Mouse (Mus musculus) activated CD4-positive, CD25-positive, alpha-beta regulatory T cell, adult 4 months (primary cell): Measurements from ENCODE around the gene Col10a1. TPM values are rescaled to one million over a fixed set of nuclear protein-coding genes. Genes with fewer than 3 reads are reported as not detected.
"Not testable (repeated sequence)": the region's sequence is repeated elsewhere in the genome, so short reads cannot be mapped to it uniquely, and the experiment has no call there.

ENCODE experiments used
- ATAC-seq: one replicate; pipeline ENCODE4 v1.8.0; 2017
- polyA plus RNA-seq, 2 experiments: library from polyadenylated mRNA; unstranded; fragments of 100-300 nt; shearing (Covaris generic); gene quantifications; one replicate each; pipeline ENCODE4 v1.2.1; 2017

The Col10a1 gene
- polyA plus RNA-seq: under 1 TPM; 0.24 to 0.90 TPM

GRCm38 (mm10) chr10:34389681-34390080, at the start of gene Col10a1:
Col10a1 (plus strand) TSS chr10:34389981.
- ATAC-seq: no peak

- no peak for ATAC-seq
These were observed 48.8 kb upstream of the Col10a1 start for GRCm38 (mm10) chr10:34341014-34341413.

DNA sequence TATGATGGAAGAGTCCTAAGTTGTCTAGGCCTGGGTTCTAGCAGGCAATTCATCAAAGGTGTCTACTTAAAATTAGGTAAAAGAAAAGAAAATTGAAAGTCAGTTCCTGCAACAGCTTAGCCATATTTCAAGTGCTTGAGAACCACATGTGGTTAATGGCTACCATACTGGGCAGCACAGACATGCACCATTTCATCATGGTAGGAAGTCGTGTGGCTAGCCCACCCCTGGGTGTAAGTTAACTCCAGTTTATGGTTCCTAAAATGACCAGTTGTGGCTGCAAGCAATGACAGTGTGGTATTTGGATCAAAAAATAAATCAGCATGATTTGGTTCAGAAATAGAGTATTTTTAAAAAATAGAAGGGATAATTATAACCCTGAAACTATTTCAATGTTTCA, 47.9 kb upstream of the Col10a1 start:
- ATAC-seq: no peak

DNA sequence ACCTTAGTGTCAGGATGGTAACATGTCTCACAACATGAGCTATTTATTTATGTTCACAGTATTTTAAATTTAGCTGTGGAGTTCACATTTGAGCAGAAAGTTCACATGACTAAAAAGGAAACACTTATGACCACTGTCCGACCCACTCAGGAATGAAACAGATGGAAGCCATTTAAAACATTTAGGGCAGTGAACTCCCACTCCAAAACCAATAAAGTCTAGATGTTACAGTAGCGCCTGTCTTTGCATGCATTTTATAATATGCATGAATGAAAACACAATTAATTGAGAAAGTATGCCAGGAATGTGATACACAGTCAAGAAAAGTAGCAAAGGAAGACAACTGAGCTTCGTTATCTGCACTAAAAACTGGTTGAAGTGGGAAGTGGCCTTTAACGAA, 37.6 kb upstream of the Col10a1 start:
- no peak for ATAC-seq

GRCm38 (mm10) chr10:34358263-34358662, 31.5 kb upstream of the Col10a1 start:
- no peak for ATAC-seq

GRCm38 (mm10) chr10:34363756-34364155, 26.0 kb upstream of the Col10a1 start:
- no peak for ATAC-seq

GRCm38 (mm10) chr10:34368138-34368537, 21.6 kb upstream of the Col10a1 start:
- no peak for ATAC-seq

- ATAC-seq: no peak
These were observed 16.4 kb upstream of the Col10a1 start for GRCm38 (mm10) chr10:34373332-34373731.

DNA sequence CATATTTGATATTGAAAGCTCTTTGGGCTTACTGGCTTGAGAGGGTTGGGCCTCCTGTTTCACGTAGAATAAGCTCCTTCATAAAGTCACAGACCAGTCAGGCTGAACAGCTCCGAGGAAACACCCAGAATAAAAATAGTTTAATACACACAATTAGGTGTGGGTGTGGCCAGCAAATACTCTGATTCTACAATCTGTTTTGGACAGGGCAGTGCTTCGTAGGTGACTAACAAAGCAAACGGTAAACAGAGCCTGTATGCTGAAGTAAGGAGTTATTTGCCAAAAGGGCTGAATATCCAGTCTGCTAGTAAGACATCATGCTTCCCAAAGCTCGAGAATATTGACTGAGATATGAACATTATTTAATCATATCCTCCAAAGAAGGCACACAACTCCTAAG, 4.1 kb upstream of the Col10a1 start:
- no peak for ATAC-seq

- no peak for ATAC-seq
These were observed 7.2 kb downstream of the Col10a1 start for GRCm38 (mm10) chr10:34396959-34397358.

DNA sequence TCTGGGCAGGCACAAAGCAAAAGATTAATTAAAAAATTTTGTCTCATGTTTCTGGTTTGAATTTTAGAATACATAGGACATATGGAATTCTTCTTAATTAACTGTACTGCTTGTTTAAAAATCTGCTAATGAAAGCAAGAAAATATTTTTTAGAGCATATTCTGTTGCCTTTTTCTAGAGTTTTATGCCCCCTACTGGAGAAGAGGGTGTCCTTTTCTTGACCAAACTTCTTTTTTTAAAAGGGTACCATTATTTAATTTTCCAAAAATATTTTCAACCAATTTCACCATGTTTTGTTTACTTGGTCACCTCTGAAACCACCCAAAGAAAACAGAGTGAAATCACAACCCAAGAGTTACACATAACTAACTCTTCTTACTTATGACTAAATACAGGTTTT, 9.5 kb downstream of the Col10a1 start:
- ATAC-seq: no peak

DNA sequence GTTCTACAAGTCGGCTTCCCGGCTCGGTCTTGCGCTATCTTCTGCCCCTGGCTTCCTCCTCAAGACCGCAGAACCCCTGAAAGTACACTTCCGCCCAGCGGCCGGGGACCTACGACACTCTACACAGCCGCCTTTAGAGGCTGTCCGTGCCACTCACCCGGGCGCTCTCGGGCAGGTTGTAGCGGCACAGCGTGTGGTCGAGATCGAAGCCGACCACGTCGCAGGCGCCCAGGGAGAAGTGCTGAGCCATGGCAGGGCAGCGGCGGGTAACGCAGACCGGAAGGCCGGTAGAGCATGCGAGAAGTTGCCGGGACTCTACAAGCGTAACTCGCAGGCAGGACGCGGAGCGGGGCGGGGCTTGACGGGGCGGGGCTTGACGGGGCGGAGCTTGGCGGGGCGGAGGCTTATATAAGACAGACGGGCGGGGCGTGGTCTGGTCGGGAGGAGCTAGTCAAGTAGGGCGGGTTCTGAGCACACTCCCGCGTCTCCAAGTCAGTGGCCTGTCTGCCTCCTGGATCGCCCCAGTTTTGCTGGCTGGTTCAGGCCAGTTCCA, 28.5 kb downstream of the Col10a1 start, which contains the start of gene Nt5dc1:
TSS of gene Nt5dc1 (minus strand) at position 349 of the 553 bp plus-strand sequence.
- ATAC-seq: peak; percentile 86

DNA sequence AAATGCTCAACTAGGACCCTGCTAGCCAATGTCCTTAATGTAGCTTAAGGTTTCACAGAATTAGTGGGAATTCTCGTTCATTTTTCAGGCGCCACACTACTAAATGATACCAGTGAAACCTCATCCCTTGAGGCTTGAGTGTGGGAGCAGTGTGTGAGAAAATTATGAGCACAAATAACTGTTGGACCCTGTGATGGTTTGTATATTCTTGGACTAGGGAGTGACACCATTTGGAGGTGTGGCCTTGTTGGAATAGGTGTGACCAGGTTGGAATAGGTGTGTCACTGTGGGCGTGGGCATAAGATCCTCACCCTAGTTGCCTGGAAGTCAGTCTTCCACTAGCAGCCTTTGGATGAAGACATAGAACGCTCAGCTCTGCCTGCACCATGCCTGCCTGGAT, 29.0 kb downstream of the Col10a1 start:
- not testable (repeated sequence) for ATAC-seq

DNA sequence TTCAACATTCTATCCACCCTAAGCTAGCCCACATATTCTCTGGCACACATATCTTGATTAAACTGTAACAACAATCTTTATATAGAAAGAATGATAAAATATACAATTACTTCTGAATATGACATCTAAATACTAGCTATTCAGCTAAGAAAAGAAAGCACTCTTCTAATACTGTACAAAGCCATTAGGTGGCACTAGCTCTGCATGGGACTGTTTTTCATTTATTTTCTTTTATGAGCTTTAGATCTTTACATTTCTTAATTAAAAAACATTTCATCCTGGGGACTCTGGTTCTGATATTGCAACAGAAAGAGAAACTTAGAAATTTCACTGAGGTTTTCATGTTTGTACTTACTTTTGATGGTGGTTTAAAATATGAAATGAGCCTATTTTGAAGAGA, 42.0 kb downstream of the Col10a1 start:
- ATAC-seq: no peak

GRCm38 (mm10) chr10:34434191-34434590, 44.4 kb downstream of the Col10a1 start:
- not testable (repeated sequence) for ATAC-seq

Other genes starting within 250 kb of the Col10a1 start
- 1 to 10 TPM; 1.0 to 2.0 TPM for gene Dse, start 182.3 kb upstream of the Col10a1 start, polyA plus RNA-seq
- gene Tspyl1, start 107.8 kb upstream of the Col10a1 start, polyA plus RNA-seq: 10 to 100 TPM; 37.1 to 45.4 TPM
- gene Tspyl4, start 92.5 kb upstream of the Col10a1 start, polyA plus RNA-seq: 10 to 100 TPM; 12.1 to 15.8 TPM
- 10 to 100 TPM; 60.2 to 78.7 TPM for gene Nt5dc1, start 28.6 kb downstream of the Col10a1 start, polyA plus RNA-seq
- gene Frk, start 93.4 kb downstream of the Col10a1 start, polyA plus RNA-seq: under 1 TPM in 1 of 2 experiments, not detected in 1; 0.13 TPM